Mouse (Mus musculus) olfactory bulb, adult 2 months (tissue): Measurements from ENCODE around the gene Sema5a.

Source experiments
- CTCF ChIP-seq: fragments of 200-500 bp; IDR thresholded peaks from 2 replicates; pipeline ENCODE4 v1.5.1; 2012; ENCODE audit warnings: low read depth, mild to moderate bottlenecking, low read length, moderate library complexity; ENCODE audit not compliant: insufficient read depth
- POLR2A ChIP-seq: fragments of 200-500 bp; IDR thresholded peaks from 2 replicates; pipeline ENCODE4 v1.6.1; 2012; ENCODE audit warnings: mild to moderate bottlenecking, low read depth, low read length, moderate library complexity; ENCODE audit not compliant: insufficient read depth

GRCm38 (mm10) chr15:32607236-32607635, 362.6 kb downstream of the Sema5a start:
- TF ChIP-seq POLR2A (no peak), CTCF (no peak)
